Mouse (Mus musculus): ENCODE measurements around the gene Tbc1d22a. TPM values are rescaled to one million over a fixed set of nuclear protein-coding genes. Genes with fewer than 3 reads are reported as not detected.
A peak's percentile ranks its signal among the peaks of the same experiment; 100 is the strongest.

Tbc1d22a gene
- polyA plus RNA-seq, 2 experiments: 8.7 to 15.5 TPM

DNA sequence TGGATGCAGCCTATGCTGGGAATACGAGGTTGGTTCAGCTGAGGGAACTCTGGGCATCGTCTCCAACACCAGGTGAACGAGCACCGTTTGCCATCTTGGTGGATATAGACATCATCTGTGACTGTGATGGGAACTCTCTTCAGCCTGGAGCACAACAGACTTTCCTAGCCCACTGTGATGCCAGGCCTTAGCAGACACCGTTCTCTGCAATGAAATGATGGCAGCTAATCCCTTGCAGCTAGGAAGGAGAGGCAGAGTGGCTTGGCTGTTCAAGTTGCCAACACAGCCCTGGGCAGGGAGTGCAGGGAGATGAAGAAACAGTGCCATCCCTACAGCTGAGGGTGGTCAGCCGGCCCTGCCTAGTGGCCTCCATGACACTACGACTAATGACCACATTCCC, 233.0 kb downstream of the Tbc1d22a start:
- Histone ChIP-seq H3K9ac (ENCODE audit: low read depth, low read length, severe bottlenecking) (no peak overlapping the region), H3K4me3 (replicated peaks; ENCODE audit: low read length) (no peak overlapping the region), H3K27ac (replicated peaks; ENCODE audit: low read depth, low read length) (no peak overlapping the region), H3K36me3 (ENCODE audit: control insufficient read depth, insufficient read depth, low read length) (no peaks in the 10 kb centered on the region), H3K9me3 (ENCODE audit: control insufficient read depth, low read length) (no peaks in the 10 kb centered on the region), H3K4me2 (replicated peaks; ENCODE audit: low read depth, low read length, severe bottlenecking) (no peak overlapping the region), H3K4me1 (ENCODE audit: control insufficient read depth, insufficient read depth, low read length) (no peaks in the 10 kb centered on the region), H3K27me3 (ENCODE audit: control insufficient read depth, insufficient read depth, low read length) (no peaks in the 10 kb centered on the region)
- 84% methylated on average over 7 of the region's 7 CpGs for WGBS
- ATAC-seq (ENCODE audit: low FRiP score, low read depth) (no peak), DNase-seq (ENCODE audit: low spot score) (no peak)
- TF ChIP-seq POLR2A (IDR thresholded peaks at IDR 0.05; ENCODE audit: borderline replicate concordance, extremely low read depth, insufficient read depth, insufficient read length): no peak

DNA sequence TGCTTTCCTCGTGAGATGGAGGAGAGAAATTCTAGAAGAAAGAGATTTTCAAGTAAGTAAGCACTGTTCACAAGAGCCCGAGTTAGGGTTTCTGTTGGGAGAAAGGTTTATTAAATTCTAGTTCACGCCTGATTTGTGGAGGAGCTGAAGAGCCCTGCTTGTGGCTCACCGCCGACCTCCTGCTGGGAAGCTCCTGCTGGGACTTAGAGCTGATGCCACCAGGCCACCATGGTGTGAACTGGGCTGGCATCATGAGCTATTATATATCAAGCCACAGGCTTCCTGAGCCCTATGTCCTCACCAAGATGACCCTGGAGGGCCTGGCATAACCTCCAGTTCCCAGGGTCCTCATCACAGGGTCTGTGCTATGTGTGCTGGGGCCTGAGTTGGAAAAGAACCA, 235.0 kb downstream of the Tbc1d22a start:
- no peak for ATAC-seq (ENCODE audit: low FRiP score, low read depth)
- no peak for TF ChIP-seq POLR2A (IDR thresholded peaks at IDR 0.05; ENCODE audit: borderline replicate concordance, extremely low read depth, insufficient read depth, insufficient read length)
- Histone ChIP-seq H3K9ac (ENCODE audit: low read depth, low read length, severe bottlenecking) (no peak overlapping the region), H3K4me2 (replicated peaks; ENCODE audit: low read depth, low read length, severe bottlenecking) (no peak overlapping the region), H3K27ac (replicated peaks; ENCODE audit: low read depth, low read length) (no peak overlapping the region), H3K27me3 (ENCODE audit: control insufficient read depth, insufficient read depth, low read length) (no peaks in the 10 kb centered on the region), H3K36me3 (ENCODE audit: control insufficient read depth, insufficient read depth, low read length) (no peaks in the 10 kb centered on the region), H3K4me3 (replicated peaks; ENCODE audit: low read length) (no peak overlapping the region), H3K4me1 (ENCODE audit: control insufficient read depth, insufficient read depth, low read length) (no peaks in the 10 kb centered on the region), H3K9me3 (ENCODE audit: control insufficient read depth, low read length) (no peaks in the 10 kb centered on the region)
- 79% methylated on average over 5 of the region's 5 CpGs for WGBS
- no peak for DNase-seq (ENCODE audit: low spot score)

DNA sequence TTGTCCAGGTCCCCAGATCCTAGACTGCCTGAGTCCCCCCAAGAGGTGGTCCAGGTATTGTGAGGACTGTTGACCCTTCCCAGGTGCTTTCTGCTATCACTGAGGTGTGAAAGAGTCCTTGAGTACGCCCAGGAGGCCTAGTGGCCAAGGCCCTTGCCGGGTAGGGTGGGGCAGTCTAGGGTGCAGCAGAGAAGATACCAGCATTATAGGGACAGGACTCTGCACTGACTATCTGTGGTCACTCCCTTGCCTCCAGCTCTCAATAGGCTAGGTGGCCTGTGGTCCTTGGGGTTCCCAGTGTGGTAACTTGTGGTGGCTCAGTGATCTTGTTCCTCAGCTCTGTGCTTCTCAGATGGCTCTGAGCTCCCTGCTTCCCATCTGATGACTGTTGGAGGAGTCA, 235.5 kb downstream of the Tbc1d22a start:
- H3K4me2 ChIP-seq (replicated peaks; ENCODE audit: low read depth, low read length, severe bottlenecking): no peak overlapping the region
- WGBS: 90% methylated on average over 2 of the region's 2 CpGs

DNA sequence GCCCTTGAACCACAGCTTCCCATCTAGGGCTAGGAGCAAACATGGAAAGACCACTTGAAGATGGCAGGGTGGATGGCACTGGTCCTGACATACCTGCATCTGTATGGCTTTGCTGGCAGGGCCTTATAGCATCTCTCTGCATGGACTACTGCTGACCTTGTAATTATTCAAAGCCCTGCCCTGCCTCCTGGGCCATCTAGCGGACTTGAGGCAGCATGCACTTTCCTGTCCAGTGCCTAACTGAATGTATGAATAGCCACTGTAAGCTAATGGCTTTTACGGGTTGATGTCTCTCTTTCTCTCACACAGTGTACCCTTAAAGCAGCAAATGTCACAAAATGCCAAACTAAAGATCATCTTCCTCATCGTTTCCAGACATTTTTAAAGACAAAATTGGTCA, 245.2 kb downstream of the Tbc1d22a start:
- no peaks in the 10 kb centered on the region for H3K9me3 ChIP-seq (ENCODE audit: control insufficient read depth, low read length)
- H3K27ac ChIP-seq (replicated peaks; ENCODE audit: low read depth, low read length): no peak overlapping the region
- H3K4me3 ChIP-seq (replicated peaks; ENCODE audit: low read length): no peak overlapping the region
- no peak for TF ChIP-seq POLR2A (IDR thresholded peaks at IDR 0.05; ENCODE audit: borderline replicate concordance, extremely low read depth, insufficient read depth, insufficient read length)
- H3K36me3 ChIP-seq (ENCODE audit: control insufficient read depth, insufficient read depth, low read length): no peaks in the 10 kb centered on the region
- ATAC-seq (ENCODE audit: low FRiP score, low read depth) (no peak), DNase-seq (ENCODE audit: low spot score) (no peak)
- 0 out of 2 replicates have a peak, but pooled peaks cover 2% of the 10 kb centered on the region for H3K4me1 ChIP-seq (ENCODE audit: control insufficient read depth, insufficient read depth, low read length)
- 79% methylated on average over 3 of the region's 3 CpGs for WGBS
- no peak overlapping the region for H3K9ac ChIP-seq (ENCODE audit: low read depth, low read length, severe bottlenecking)
- no peak overlapping the region for H3K4me2 ChIP-seq (replicated peaks; ENCODE audit: low read depth, low read length, severe bottlenecking)
- H3K27me3 ChIP-seq (ENCODE audit: control insufficient read depth, insufficient read depth, low read length): no peaks in the 10 kb centered on the region

More for the DNA sequence above, 235.5 kb downstream of the Tbc1d22a start:
- Histone ChIP-seq H3K9ac (ENCODE audit: low read depth, low read length, severe bottlenecking) (no peak overlapping the region), H3K4me1 (ENCODE audit: control insufficient read depth, insufficient read depth, low read length) (no peaks in the 10 kb centered on the region), H3K9me3 (ENCODE audit: control insufficient read depth, low read length) (no peaks in the 10 kb centered on the region), H3K4me3 (replicated peaks; ENCODE audit: low read length) (no peak overlapping the region), H3K27ac (replicated peaks; ENCODE audit: low read depth, low read length) (no peak overlapping the region), H3K27me3 (ENCODE audit: control insufficient read depth, insufficient read depth, low read length) (no peaks in the 10 kb centered on the region), H3K36me3 (ENCODE audit: control insufficient read depth, insufficient read depth, low read length) (no peaks in the 10 kb centered on the region)
- DNase-seq (ENCODE audit: low spot score) (no peak), ATAC-seq (ENCODE audit: low FRiP score, low read depth) (no peak)
- TF ChIP-seq POLR2A (IDR thresholded peaks at IDR 0.05; ENCODE audit: borderline replicate concordance, extremely low read depth, insufficient read depth, insufficient read length): no peak

DNA sequence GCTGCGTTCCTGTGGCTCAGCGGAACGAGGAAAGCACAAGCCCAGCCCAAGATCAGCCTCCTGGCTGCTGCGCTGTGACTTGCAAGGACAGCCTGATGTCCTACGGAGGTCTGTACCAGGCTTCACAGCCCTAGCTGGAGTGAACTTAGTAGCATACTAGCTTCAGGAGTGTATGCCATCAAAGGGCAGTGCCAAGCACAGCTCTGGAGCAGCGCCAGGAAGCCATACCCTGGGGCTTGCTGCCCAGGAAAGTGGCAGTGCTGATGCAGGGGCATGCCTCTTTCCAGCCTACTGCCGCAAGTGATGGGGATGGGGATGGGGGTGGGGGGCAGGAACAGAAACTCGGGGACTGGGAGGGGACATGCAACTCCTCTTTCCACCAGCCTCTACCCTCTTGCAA, 248.4 kb downstream of the Tbc1d22a start:
- Histone ChIP-seq H3K9ac (ENCODE audit: low read depth, low read length, severe bottlenecking) (no peak overlapping the region), H3K27me3 (ENCODE audit: control insufficient read depth, insufficient read depth, low read length) (no peaks in the 10 kb centered on the region), H3K27ac (replicated peaks; ENCODE audit: low read depth, low read length) (0 out of 2 replicates have a peak overlapping the region, but pooled peaks have one; percentile 19), H3K4me3 (replicated peaks; ENCODE audit: low read length) (no peak overlapping the region), H3K9me3 (ENCODE audit: control insufficient read depth, low read length) (no peaks in the 10 kb centered on the region), H3K4me2 (replicated peaks; ENCODE audit: low read depth, low read length, severe bottlenecking) (no peak overlapping the region), H3K4me1 (ENCODE audit: control insufficient read depth, insufficient read depth, low read length) (0 out of 2 replicates have a peak, but pooled peaks cover 2% of the 10 kb centered on the region), H3K36me3 (ENCODE audit: control insufficient read depth, insufficient read depth, low read length) (no peaks in the 10 kb centered on the region)
- no peak for ATAC-seq (ENCODE audit: low FRiP score, low read depth)
- no peak for TF ChIP-seq POLR2A (IDR thresholded peaks at IDR 0.05; ENCODE audit: borderline replicate concordance, extremely low read depth, insufficient read depth, insufficient read length)
- 64% methylated on average over 8 of the region's 8 CpGs for WGBS
- DNase-seq (ENCODE audit: low spot score): no peak

DNA sequence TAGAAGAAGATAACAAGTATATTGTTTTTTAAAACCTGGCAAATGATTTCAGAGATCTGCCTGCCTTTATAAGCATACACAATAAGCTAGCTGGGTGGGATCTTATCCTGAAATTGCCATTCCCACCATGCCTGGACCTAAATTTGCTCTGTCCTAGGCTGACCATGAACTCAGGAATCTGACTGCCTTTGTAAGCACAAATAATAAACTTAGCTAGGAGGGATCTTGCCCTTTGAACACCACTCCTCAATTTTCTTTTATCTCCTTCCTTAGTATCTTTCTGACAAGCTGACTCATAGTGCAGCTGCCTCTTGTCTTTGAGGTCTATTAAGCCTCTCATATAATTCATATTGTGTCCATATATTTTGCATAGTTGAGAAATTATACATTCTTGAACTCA, 253.8 kb downstream of the Tbc1d22a start:
- Histone ChIP-seq H3K4me2 (replicated peaks; ENCODE audit: low read depth, low read length, severe bottlenecking) (no peak overlapping the region), H3K36me3 (ENCODE audit: control insufficient read depth, insufficient read depth, low read length) (no peaks in the 10 kb centered on the region), H3K4me1 (ENCODE audit: control insufficient read depth, insufficient read depth, low read length) (peaks cover under 1% of the 10 kb centered on the region; the same call in 1 of the 2 replicates), H3K27me3 (ENCODE audit: control insufficient read depth, insufficient read depth, low read length) (no peaks in the 10 kb centered on the region), H3K27ac (replicated peaks; ENCODE audit: low read depth, low read length) (no peak overlapping the region), H3K9me3 (ENCODE audit: control insufficient read depth, low read length) (peaks cover 10% of the 10 kb centered on the region; the same call in 1 of the 2 replicates), H3K4me3 (replicated peaks; ENCODE audit: low read length) (no peak overlapping the region), H3K9ac (ENCODE audit: low read depth, low read length, severe bottlenecking) (no peak overlapping the region)
- ATAC-seq (ENCODE audit: low FRiP score, low read depth) (no peak), DNase-seq (ENCODE audit: low spot score) (no peak)
- TF ChIP-seq POLR2A (IDR thresholded peaks at IDR 0.05; ENCODE audit: borderline replicate concordance, extremely low read depth, insufficient read depth, insufficient read length): no peak
